Mouse (Mus musculus): ENCODE data around the gene Tgfbr3. TPM values are rescaled to one million over a fixed set of nuclear protein-coding genes. Genes with fewer than 3 reads are reported as not detected.

Tgfbr3 gene
- polyA plus RNA-seq (2015; fragmentation: Nextera tagmentation; extraction: Ambion mirVana) = 3.8 and 4.4 TPM in 2 replicates

GRCm38 (mm10) chr5:107289234-107289764 is at the start of gene Tgfbr3:
Gene Tgfbr3 (minus strand): TSS chr5:107289629.
- peak; percentile 88 for ATAC-seq
- DNase-seq = peak; percentile 78
- Histone ChIP-seq H3K36me3 (replicated peaks; ENCODE audit: insufficient read depth, low read length) (no peaks in the 10 kb centered on the region), H3K9ac (replicated peaks) (peak within 1 kb of the TSS; percentile 62), H3K4me3 (ENCODE audit: low read depth, low read length) (peak within 1 kb of the TSS; percentile 81), H3K9me3 (ENCODE audit: low read length) (no peaks in the 10 kb centered on the region), H3K4me1 (ENCODE audit: insufficient read depth) (peaks cover 7% of the 10 kb centered on the region), H3K27me3 (ENCODE audit: insufficient read depth, low read length) (peaks cover 6% of the 10 kb centered on the region; the same call in 1 of the 2 replicates), H3K4me2 (ENCODE audit: low read depth, low read length) (peak within 1 kb of the TSS; percentile 93), H3K27ac (ENCODE audit: low read depth) (peak within 1 kb of the TSS; percentile 71)
- under 1% methylated on average over 41 of the region's 54 CpGs for WGBS (ENCODE audit: insufficient replicate concordance)
- peak; percentile 53 for TF ChIP-seq CTCF (IDR thresholded peaks at IDR 0.05; ENCODE audit: low read depth)
- no peak for TF ChIP-seq EP300 (IDR thresholded peaks at IDR 0.05; ENCODE audit: low read depth)

GRCm38 (mm10) chr5:107330916-107331421 is 41.5 kb upstream of the Tgfbr3 start, which contains the start of gene Brdt:
Gene Brdt (plus strand): TSS chr5:107331159.
- no peak within 1 kb of the TSS for H3K27ac ChIP-seq (ENCODE audit: low read depth)
- no peaks in the 10 kb centered on the region for H3K27me3 ChIP-seq (ENCODE audit: insufficient read depth, low read length)
- H3K9ac ChIP-seq (replicated peaks) = no peak within 1 kb of the TSS
- no peak for DNase-seq
- WGBS (ENCODE audit: insufficient replicate concordance) = 87% methylated on average over 30 of the region's 30 CpGs
- H3K4me3 ChIP-seq (ENCODE audit: low read depth, low read length) = no peak within 1 kb of the TSS
- no peaks in the 10 kb centered on the region for H3K36me3 ChIP-seq (replicated peaks; ENCODE audit: insufficient read depth, low read length)
- H3K9me3 ChIP-seq (ENCODE audit: low read length) = no peaks in the 10 kb centered on the region
- no peaks in the 10 kb centered on the region for H3K4me1 ChIP-seq (ENCODE audit: insufficient read depth)
- no peak for TF ChIP-seq EP300 (IDR thresholded peaks at IDR 0.05; ENCODE audit: low read depth)
- TF ChIP-seq CTCF (IDR thresholded peaks at IDR 0.05; ENCODE audit: low read depth) = no peak
- H3K4me2 ChIP-seq (ENCODE audit: low read depth, low read length) = no peak within 1 kb of the TSS
- no peak for ATAC-seq

GRCm38 (mm10) chr5:107320703-107321102 is 31.3 kb upstream of the Tgfbr3 start:
- Histone ChIP-seq H3K27ac (ENCODE audit: low read depth) (no peak overlapping the region), H3K4me1 (ENCODE audit: insufficient read depth) (no peaks in the 10 kb centered on the region), H3K9ac (replicated peaks) (no peak overlapping the region), H3K27me3 (ENCODE audit: insufficient read depth, low read length) (no peaks in the 10 kb centered on the region), H3K4me2 (ENCODE audit: low read depth, low read length) (no peak overlapping the region), H3K4me3 (ENCODE audit: low read depth, low read length) (no peak overlapping the region), H3K36me3 (replicated peaks; ENCODE audit: insufficient read depth, low read length) (no peaks in the 10 kb centered on the region), H3K9me3 (ENCODE audit: low read length) (no peaks in the 10 kb centered on the region)
- TF ChIP-seq EP300 (IDR thresholded peaks at IDR 0.05; ENCODE audit: low read depth) (no peak), CTCF (IDR thresholded peaks at IDR 0.05; ENCODE audit: low read depth) (peak; percentile 81)
- DNase-seq = no peak
- no peak for ATAC-seq
- 0% methylated on average over 1 of the region's 1 CpGs for WGBS (ENCODE audit: insufficient replicate concordance)

- Histone ChIP-seq H3K27ac (ENCODE audit: low read depth) (no peak overlapping the region), H3K36me3 (replicated peaks; ENCODE audit: insufficient read depth, low read length) (no peaks in the 10 kb centered on the region), H3K9me3 (ENCODE audit: low read length) (no peaks in the 10 kb centered on the region), H3K4me1 (ENCODE audit: insufficient read depth) (no peaks in the 10 kb centered on the region), H3K27me3 (ENCODE audit: insufficient read depth, low read length) (no peaks in the 10 kb centered on the region), H3K4me2 (ENCODE audit: low read depth, low read length) (no peak overlapping the region), H3K4me3 (ENCODE audit: low read depth, low read length) (no peak overlapping the region), H3K9ac (replicated peaks) (no peak overlapping the region)
- TF ChIP-seq EP300 (IDR thresholded peaks at IDR 0.05; ENCODE audit: low read depth) = no peak
- TF ChIP-seq CTCF (IDR thresholded peaks at IDR 0.05; ENCODE audit: low read depth) = no peak
- DNase-seq (no peak), ATAC-seq (no peak)
- WGBS (ENCODE audit: insufficient replicate concordance) = 86% methylated on average over 7 of the region's 7 CpGs
These were observed 27.7 kb upstream of the Tgfbr3 start for GRCm38 (mm10) chr5:107317141-107317540.

- no peak overlapping the region for H3K9ac ChIP-seq (replicated peaks)
- TF ChIP-seq CTCF (IDR thresholded peaks at IDR 0.05; ENCODE audit: low read depth) = no peak
- TF ChIP-seq EP300 (IDR thresholded peaks at IDR 0.05; ENCODE audit: low read depth) = no peak
- H3K36me3 ChIP-seq (replicated peaks; ENCODE audit: insufficient read depth, low read length) = no peaks in the 10 kb centered on the region
- no peak overlapping the region for H3K4me3 ChIP-seq (ENCODE audit: low read depth, low read length)
- no peaks in the 10 kb centered on the region for H3K27me3 ChIP-seq (ENCODE audit: insufficient read depth, low read length)
- H3K9me3 ChIP-seq (ENCODE audit: low read length) = no peaks in the 10 kb centered on the region
- WGBS (ENCODE audit: insufficient replicate concordance) = 28% methylated on average over 4 of the region's 4 CpGs
- DNase-seq (no peak), ATAC-seq (no peak)
- no peak overlapping the region for H3K27ac ChIP-seq (ENCODE audit: low read depth)
- peaks cover 5% of the 10 kb centered on the region for H3K4me1 ChIP-seq (ENCODE audit: insufficient read depth)
- H3K4me2 ChIP-seq (ENCODE audit: low read depth, low read length) = no peak overlapping the region
These were observed 18.0 kb upstream of the Tgfbr3 start for GRCm38 (mm10) chr5:107307432-107307831.

GRCm38 (mm10) chr5:107304117-107304825 is 14.8 kb upstream of the Tgfbr3 start:
- Histone ChIP-seq H3K27me3 (ENCODE audit: insufficient read depth, low read length) (no peaks in the 10 kb centered on the region), H3K4me1 (ENCODE audit: insufficient read depth) (peaks cover 5% of the 10 kb centered on the region), H3K9me3 (ENCODE audit: low read length) (no peaks in the 10 kb centered on the region), H3K9ac (replicated peaks) (no peak overlapping the region), H3K4me2 (ENCODE audit: low read depth, low read length) (no peak overlapping the region), H3K4me3 (ENCODE audit: low read depth, low read length) (no peak overlapping the region), H3K27ac (ENCODE audit: low read depth) (no peak overlapping the region), H3K36me3 (replicated peaks; ENCODE audit: insufficient read depth, low read length) (no peaks in the 10 kb centered on the region)
- ATAC-seq = no peak
- no peak for DNase-seq
- TF ChIP-seq CTCF (IDR thresholded peaks at IDR 0.05; ENCODE audit: low read depth) (no peak), EP300 (IDR thresholded peaks at IDR 0.05; ENCODE audit: low read depth) (no peak)
- WGBS (ENCODE audit: insufficient replicate concordance) = 58% methylated on average over 13 of the region's 13 CpGs
